Mouse (Mus musculus): ENCODE measurements around the gene Duox2. TPM values are rescaled to one million over a fixed set of nuclear protein-coding genes. Genes with fewer than 3 reads are reported as not detected.
A peak's percentile ranks its signal among the peaks of the same experiment; 100 is the strongest.

The Duox2 gene
- total RNA-seq, 1 experiment from 2014 or later, result not detected

DNA sequence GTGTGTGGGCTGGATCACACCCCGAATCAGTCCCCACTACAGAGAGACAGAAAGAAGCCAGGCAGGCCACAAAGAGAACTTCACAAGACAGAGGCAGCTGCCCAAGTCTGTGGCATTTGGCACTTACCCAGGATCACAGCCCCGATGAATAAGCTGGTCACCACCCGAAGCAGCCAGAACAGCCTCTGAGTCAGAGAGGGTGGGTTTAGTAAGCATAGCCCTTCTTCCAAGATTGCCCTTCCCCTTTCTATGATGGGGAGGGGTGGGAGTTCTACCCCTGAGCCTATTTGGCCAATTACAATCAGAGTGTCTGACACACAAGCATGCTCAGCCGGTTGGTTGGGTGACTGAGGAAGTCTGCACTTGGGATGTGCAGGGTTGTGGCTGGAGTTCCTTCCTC lies 7.9 kb upstream of the Duox2 start:
- ATAC-seq (replicated peaks in 1 of 2; ENCODE audit: insufficient read depth in 1 of 2, low FRiP score in 2 of 2, low TSS enrichment in 1 of 2, low read depth in 1 of 2, poor library complexity in 2 of 2, severe bottlenecking in 2 of 2), result peak; percentile 59 to 65

DNA sequence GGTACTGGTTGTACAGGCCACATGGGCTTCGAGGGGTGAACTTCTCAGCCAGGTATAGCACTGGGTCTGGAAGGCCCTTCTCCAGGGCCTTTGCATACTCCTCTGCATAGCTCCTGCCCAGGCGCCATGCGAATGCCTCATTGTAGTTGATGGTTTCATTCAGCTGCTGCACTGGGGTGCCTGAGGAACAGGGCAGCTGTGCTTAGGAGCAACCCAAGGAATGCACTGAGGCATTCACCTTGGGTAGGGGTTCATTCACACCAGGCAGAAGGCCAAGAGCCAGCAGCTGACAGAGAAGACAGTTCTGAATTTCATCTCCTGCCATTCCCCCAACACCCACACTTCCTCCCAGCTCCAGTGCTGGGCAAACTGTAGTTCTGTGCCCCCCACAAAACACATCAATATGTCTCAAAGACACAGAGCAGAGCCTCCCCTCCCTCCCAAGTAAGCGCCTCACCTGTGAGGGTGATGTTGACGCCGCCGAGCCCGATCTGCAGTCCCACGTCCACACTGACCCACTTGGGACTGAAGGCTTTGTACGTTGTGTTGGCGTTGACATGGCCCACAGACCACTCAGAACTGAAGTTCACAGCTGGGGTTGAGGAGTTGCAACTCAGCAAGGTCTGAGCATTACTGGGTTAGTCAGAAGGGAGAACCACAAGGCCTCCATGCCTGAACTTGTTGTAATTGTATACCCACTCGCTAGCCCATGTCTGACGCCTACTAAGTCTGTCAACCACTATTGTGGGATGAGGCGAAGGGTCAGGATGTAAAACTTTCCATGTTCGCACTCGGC lies 7.0 kb upstream of the Duox2 start:
- no peak for ATAC-seq (replicated peaks in 1 of 2; ENCODE audit: insufficient read depth in 1 of 2, low FRiP score in 2 of 2, low TSS enrichment in 1 of 2, low read depth in 1 of 2, poor library complexity in 2 of 2, severe bottlenecking in 2 of 2)

DNA sequence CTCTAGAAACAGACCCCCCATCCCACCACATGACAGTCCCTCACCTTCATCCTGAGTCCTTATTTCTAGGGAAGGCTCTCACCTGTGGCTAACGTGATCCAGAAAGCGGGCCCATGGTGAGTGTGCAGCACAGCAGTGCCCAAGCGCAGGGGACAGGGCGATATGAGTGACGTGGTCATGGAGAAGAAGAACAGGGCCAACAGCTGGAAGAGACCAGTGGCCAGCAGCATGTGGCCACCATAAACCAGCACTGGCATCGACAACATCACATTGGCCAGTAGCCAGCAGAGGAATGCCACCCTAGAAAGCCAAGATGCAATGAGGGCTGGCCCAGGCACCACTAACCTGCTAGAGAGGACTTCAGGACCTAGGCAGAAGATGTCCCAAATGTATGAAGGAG lies 6.3 kb upstream of the Duox2 start:
- no peak for ATAC-seq (replicated peaks in 1 of 2; ENCODE audit: insufficient read depth in 1 of 2, low FRiP score in 2 of 2, low TSS enrichment in 1 of 2, low read depth in 1 of 2, poor library complexity in 2 of 2, severe bottlenecking in 2 of 2)

DNA sequence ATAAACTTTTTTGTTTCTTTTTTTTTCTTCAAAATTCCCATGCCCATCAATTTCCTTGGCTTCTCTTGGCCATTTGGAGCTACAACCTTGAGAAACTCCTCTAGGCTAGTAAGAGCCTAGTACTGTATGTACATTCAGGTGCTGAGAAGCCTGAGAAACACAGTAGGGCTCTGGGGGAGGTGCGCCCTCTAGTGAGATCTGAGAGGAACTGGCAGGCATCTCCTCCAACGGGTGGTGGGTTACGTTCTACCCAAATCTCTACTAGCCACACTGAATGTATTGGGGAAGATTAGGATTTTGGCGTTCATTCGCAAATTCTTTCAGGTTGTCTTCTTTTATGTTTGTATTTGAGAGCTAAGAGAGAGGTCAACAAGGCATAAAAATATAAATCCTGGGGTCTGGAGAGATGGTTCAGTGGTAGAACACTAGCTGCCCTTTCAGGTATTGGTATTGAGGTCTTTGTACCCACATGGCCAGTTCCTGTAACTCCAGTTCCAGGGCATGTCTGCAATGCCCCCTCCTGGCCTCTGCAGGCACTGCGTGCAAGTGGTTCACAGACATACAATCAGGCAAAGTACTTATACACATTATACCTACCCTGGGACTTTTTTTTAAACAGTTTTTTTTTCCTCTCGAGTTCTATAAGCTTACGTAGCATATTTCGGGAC lies 4.5 kb upstream of the Duox2 start:
- ATAC-seq (replicated peaks in 1 of 2; ENCODE audit: insufficient read depth in 1 of 2, low FRiP score in 2 of 2, low TSS enrichment in 1 of 2, low read depth in 1 of 2, poor library complexity in 2 of 2, severe bottlenecking in 2 of 2), result peak; percentile 54 to 63; a peak in 3 of 4 replicates

DNA sequence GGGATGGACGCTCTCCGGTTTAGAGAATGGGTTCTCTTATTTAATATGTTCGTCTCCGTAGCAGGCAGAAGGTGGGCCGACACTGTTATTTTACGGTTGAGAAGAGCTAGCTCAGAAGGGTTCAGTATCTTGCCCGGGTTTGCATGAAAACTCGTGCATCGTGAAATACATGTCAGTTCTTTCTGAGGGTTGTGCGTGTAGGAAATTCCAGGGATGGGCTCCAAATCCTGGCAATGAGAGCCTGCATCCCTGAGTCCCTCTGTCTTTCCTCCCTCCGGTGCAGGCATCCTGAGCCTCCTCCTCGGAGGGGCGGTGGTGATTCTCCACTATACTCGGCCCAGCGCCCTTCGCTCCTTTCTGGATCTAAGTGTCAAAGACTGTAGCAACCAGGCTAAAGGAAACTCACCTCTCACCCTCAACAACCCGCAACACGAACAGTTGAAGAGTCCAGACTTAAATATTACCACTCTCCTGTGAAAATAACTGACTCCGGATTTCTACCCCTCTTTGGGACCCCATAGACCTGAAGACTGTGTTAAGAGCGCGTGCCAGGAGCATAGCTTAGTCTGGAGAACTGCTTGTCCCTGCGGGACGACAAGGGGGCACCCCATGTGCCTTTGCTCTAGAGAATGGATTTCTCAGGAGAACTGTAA lies 3.8 kb upstream of the Duox2 start:
- no peak for ATAC-seq (replicated peaks in 1 of 2; ENCODE audit: insufficient read depth in 1 of 2, low FRiP score in 2 of 2, low TSS enrichment in 1 of 2, low read depth in 1 of 2, poor library complexity in 2 of 2, severe bottlenecking in 2 of 2)

DNA sequence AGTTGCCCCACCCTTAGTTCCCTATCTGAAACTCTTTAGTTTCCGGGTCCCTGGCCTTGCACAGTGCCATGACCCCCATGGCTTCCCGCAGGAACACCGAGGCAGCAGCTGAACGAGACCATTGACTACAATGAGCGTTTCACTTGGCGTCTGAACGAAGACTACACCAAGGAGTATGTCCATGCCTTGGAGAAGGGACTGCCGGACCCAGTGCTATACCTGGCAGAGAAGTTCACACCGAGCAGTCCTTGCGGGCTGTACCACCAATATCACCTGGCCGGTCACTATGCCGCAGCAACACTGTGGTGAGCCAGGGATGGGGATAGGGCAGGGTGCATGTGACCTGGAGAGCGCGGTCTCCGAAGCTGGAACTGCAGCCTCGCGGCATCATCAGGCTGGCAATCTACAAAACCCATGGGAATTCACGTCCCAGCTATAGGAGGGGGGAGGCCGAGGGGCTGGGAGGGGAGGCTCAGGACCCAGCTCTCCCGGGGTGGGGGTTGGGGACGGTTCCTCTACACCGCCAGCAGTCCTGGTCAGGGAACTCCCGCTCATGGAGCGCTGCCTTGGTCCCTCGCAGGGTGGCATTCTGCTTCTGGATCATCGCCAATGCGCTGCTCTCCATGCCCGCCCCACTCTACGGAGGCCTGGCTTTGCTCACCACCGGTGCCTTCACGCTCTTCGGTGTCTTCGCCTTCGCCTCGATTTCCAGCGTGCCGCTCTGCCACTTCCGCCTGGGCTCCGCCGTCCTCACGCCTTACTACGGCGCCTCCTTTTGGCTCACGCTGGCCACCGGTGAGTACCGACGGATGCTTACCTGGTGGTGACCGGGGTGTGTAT lies 3.1 kb upstream of the Duox2 start:
- ATAC-seq (replicated peaks in 1 of 2; ENCODE audit: insufficient read depth in 1 of 2, low FRiP score in 2 of 2, low TSS enrichment in 1 of 2, low read depth in 1 of 2, poor library complexity in 2 of 2, severe bottlenecking in 2 of 2), result peak in 1 of 2 experiments; percentile 5; a peak in 1 of 4 replicates

DNA sequence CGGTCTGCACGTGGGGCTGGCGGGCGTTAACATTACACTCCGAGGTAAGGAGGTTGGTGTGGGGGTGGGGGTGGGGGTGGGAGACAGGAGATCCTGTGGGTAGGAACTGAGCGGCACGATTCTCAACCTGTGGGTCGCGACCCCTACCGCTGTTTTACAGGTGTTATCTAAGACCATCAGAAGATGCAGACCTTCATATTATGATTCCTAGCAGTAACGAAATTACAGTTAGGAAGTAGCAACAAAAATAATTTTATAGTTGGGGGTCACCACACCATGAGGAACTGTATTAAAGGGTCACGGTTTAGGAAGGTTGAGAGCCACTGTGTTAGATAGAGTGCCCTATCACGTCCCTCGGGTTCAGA lies 2.4 kb upstream of the Duox2 start:
- no peak for ATAC-seq (replicated peaks in 1 of 2; ENCODE audit: insufficient read depth in 1 of 2, low FRiP score in 2 of 2, low TSS enrichment in 1 of 2, low read depth in 1 of 2, poor library complexity in 2 of 2, severe bottlenecking in 2 of 2)

DNA sequence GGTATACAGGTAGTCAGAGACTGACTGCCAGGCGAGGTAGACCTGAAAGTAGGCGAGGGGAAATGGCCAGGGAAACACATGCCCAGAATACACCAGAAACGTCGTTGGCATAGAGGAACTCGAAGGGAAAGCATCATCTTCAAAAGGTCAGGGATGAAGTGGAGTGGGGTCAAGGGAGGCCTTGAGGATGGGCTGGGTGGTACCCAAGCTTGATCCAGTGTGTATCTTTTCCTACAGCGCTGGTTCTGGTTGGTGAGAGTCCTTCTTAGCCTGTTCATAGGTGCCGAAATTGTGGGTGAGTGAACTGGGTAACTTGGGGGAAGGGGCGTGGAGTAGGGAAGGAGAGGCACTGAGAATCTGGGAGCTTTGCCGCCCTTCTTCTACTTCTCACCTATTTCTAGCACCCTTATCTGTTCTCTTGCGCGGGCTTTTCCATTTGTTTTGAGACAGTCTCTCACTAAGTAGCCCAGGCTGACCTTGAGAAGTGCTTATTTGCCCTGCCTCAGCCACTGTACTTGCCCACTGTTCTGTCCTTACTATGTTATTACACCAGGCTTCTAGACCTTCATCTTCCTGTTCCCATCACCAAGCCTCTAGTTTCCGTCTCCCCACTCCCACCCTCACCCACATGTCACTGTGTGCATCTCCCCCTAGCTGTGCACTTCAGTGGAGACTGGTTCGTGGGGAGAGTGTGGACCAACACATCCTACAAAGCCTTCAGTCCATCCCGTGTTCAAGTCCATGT lies 1.8 kb upstream of the Duox2 start:
- ATAC-seq (replicated peaks in 1 of 2; ENCODE audit: insufficient read depth in 1 of 2, low FRiP score in 2 of 2, low TSS enrichment in 1 of 2, low read depth in 1 of 2, poor library complexity in 2 of 2, severe bottlenecking in 2 of 2), result no peak

DNA sequence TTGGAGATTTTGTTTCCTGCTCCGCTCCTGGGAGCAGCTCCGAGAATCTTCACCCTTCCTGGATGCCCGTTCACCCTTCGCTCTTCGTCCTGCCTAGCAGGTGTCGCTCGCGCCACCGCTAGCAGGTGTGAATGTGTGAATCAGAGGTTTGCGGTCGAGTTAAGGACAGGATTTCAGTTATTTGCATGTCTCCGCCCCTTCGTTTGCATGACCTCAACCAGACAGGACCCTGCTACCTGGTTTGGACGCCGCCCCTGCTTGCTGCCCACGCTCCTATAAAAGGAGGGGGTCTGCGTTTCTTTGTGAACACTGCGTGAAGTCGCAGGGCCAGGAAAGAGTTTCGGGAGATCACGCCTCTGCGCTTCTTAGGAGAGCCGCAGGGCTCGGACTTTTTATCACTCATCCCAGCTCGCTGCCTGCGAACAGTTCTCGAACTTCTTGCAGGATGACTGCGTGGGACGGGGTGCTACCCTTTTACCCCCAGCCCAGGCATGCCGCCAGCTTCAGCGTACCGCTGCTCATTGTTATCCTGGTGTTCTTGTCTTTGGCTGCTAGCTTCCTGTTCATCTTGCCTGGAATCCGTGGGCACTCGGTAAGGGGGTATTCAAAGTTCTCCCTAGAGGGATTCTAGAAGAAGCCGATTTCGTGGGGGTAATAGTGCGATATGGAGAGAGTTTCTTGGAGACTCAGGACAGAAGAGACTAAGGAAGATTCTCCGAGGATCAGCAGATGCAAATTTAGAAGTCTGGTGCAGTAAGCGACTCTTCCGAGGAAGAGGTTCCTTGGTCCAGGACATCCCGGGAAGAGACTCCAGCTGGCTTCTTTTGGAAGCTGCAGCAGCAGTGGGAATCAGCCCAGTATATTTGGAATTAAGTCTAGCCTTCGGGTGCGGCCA lies 594 bp upstream of the Duox2 start, which contains the start of gene Duoxa2:
Duoxa2 (plus strand) TSS at position 305 of the 895 bp plus-strand sequence.
- ATAC-seq (replicated peaks in 1 of 2; ENCODE audit: insufficient read depth in 1 of 2, low FRiP score in 2 of 2, low TSS enrichment in 1 of 2, low read depth in 1 of 2, poor library complexity in 2 of 2, severe bottlenecking in 2 of 2), result peak; percentile 1 to 2; a peak in 1 of 4 replicates

DNA sequence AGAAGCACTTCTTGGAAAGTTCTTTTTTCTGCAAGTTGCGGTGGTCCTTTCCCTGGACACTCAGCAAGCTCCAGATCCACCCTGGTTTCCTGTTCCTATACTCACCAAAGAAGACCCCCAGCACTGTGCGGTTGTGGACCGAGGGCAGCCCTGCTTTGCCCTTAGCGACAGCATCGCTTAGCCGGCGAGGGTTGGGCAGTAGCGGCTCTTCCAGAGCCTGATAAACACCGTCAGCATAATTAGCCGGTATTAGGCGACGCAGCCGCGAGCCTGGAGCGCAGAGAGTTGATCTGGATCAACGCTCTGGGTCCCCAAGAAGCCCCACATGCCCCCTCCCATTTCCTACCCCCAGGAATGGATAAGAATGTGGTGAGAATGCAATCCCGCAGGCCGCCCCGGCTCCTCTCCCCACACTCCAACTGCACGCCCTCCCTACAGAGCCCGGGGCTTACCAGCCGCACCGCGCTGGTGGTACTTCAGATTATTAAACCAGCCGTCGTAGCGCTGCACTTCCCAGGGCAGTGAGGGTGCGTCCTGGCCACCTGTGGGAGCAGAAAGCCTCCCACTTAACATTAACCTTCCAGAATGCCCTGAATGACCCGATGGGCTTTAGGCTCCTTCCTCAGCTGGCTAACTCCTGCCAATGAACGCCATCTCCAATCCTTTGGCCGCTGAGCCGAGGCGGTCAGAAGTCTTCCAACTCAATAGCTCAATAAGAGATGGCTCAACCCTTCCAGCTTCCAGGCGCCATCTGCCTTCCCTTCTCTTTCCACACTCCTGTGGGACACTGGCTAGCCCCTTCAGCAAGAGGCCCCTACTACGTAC lies 766 bp downstream of the Duox2 start:
- no peak for ATAC-seq (replicated peaks in 1 of 2; ENCODE audit: insufficient read depth in 1 of 2, low FRiP score in 2 of 2, low TSS enrichment in 1 of 2, low read depth in 1 of 2, poor library complexity in 2 of 2, severe bottlenecking in 2 of 2)

DNA sequence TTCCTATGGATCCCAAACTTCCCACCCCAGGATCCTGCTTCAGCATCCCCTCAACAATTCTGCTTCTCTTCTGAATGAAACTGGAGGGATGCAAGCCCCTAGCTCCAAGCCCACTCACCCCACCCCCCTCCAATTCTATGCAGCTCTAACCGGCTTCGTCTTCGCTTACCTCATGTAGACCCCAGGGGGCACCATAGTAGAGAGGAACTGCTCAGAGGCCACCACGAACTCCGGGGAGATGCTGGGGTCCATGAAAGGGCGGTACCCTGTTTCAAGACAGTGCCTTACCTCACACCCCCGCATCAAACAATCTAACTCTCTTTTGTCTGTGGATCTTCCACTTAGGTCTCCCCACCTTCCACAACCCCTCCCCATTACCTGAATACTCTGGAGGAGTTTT lies 3.3 kb downstream of the Duox2 start:
- no peak for ATAC-seq (replicated peaks in 1 of 2; ENCODE audit: insufficient read depth in 1 of 2, low FRiP score in 2 of 2, low TSS enrichment in 1 of 2, low read depth in 1 of 2, poor library complexity in 2 of 2, severe bottlenecking in 2 of 2)

DNA sequence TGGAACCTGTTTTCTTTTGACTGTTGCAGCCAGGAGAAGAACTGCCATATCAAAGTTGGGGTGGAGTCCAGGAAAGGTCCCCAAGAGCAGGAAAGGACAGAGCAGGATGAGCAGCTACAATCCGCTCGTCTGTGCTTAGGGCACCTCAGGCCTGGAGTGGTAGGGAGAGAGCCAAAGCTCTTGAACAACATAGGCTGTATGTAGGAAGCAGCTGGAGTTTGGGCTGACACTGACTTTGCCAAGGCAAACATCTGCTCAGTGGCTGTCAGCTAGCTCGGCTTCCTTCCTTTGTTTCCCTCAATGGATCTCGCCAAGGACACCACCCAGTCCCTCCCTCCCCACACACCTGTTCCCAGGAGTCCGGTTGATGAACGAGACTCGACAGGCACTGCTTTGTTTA lies 12.1 kb downstream of the Duox2 start:
- ATAC-seq (replicated peaks in 1 of 2; ENCODE audit: insufficient read depth in 1 of 2, low FRiP score in 2 of 2, low TSS enrichment in 1 of 2, low read depth in 1 of 2, poor library complexity in 2 of 2, severe bottlenecking in 2 of 2), result no peak

DNA sequence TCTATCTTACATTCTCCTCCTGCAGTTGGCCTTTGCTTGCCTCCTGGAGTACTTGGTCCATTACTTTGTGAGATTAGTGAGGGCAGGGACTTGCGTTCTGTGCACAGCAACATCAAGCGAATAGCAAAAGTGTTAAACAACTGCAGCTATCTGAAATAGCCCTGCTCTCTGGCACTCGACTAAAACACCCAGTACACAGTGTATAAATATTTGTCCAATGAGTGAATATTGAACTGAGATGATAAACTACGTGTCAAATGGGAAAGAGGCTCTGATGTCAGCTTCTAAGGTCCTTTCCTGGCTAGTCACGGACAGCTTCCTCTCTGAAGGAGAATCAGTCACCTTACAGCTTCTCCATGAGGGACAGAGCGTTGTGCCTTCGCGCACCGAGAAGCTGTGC lies 14.2 kb downstream of the Duox2 start:
- no peak for ATAC-seq (replicated peaks in 1 of 2; ENCODE audit: insufficient read depth in 1 of 2, low FRiP score in 2 of 2, low TSS enrichment in 1 of 2, low read depth in 1 of 2, poor library complexity in 2 of 2, severe bottlenecking in 2 of 2)

DNA sequence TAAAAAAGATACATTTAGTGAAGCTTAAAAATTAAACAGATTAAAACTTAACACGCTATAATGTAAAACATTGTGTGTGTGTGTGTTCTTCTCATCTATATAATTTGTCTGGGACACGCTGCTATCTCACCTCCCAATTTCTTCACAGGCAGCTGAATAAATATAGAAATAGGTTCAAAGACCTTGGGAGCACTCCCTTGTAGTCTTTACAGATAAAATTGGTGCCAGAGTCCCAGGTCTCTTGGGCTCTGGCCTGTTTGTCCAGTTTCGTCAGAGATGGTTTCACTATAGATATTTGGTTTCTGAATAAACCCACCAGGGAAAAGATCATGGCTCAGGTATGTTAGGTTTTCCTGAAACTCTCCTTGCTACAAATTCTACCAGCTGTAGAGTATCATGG lies 19.5 kb downstream of the Duox2 start:
- ATAC-seq (replicated peaks in 1 of 2; ENCODE audit: insufficient read depth in 1 of 2, low FRiP score in 2 of 2, low TSS enrichment in 1 of 2, low read depth in 1 of 2, poor library complexity in 2 of 2, severe bottlenecking in 2 of 2), result no peak

DNA sequence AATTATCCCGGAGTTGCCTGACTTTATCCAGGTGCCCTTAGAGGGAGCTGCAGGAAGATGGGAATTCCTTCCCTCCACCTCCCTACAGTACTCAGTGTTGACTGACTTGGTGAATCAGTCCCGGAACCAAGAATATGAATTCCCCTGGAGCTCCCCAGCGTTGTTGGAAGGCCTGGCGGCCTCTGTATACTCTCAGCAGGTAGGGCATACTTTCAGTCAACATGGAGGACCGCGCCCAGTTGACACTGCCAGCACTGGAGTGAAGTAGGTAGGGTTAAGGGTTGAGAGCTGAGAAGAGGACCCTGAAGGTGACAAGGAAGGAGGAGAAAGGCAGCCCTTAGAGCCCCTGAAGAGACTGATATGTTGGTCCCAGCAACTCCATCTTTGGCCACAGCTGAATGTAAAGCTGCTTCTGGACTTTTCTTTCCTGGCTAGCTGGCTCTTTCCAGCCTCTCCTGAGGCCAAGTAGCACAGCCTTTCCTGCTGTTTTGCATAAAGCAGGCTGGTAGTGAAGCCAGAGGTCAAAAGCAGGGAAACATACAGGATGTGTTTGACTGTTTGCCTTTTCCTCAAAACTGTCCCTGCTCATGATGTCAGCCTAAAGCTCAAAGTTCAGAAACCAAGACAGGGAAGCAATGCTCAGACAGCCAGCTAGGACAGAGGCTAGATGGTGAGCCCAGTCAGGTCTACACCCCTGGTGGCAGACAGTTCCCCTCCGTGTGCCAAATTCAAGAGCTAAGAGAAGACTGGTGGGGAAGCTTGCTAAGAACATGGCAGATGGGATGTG lies 31.6 kb downstream of the Duox2 start:
- ATAC-seq (replicated peaks in 1 of 2; ENCODE audit: insufficient read depth in 1 of 2, low FRiP score in 2 of 2, low TSS enrichment in 1 of 2, low read depth in 1 of 2, poor library complexity in 2 of 2, severe bottlenecking in 2 of 2), result no peak

Measured in hematopoietic stem cell, adult 5-6 weeks (primary cell).